Mouse (Mus musculus) MEL (cell line): Measurements from ENCODE around the gene Cdk5. TPM values are rescaled to one million over a fixed set of nuclear protein-coding genes. Genes with fewer than 3 reads are reported as not detected.

ENCODE experiments used
- DNase-seq: peaks from one replicate; pipeline ENCODE4 v3.0.0; 2011; ENCODE audit warnings: low read depth, low spot score
- H3K27ac ChIP-seq: 2 replicates; pipeline ENCODE4 v1.5.1; 2012; ENCODE audit warnings: low read depth, mild to moderate bottlenecking, control low read depth, low read length, moderate library complexity; ENCODE audit not compliant: control insufficient read depth
- H3K27me3 ChIP-seq, 2 experiments: fragments of 150-350 bp in 1 of 2; sonication (generic) in 1 of 2; 2 replicates each; pipeline ENCODE4 v1.6.1; 2012; ENCODE audit warnings: low read length in 2 of 2, mild to moderate bottlenecking in 2 of 2, improper control_type of control experiment in 1 of 2, moderate library complexity in 1 of 2; ENCODE audit not compliant: insufficient read depth in 2 of 2, control insufficient read depth in 1 of 2
- H3K36me3 ChIP-seq, 2 experiments: 2 replicates each; pipeline ENCODE4 v1.6.1; 2012 to 2014; ENCODE audit warnings: low read length in 2 of 2, improper control_type of control experiment in 1 of 2, inconsistent platforms in 1 of 2, mild to moderate bottlenecking in 1 of 2; ENCODE audit not compliant: insufficient read depth in 2 of 2, control insufficient read depth in 1 of 2
- H3K4me1 ChIP-seq, 2 experiments: fragments of 150-350 bp in 1 of 2; sonication (generic) in 1 of 2; 2 replicates each; pipeline ENCODE4 v1.6.1; 2012; ENCODE audit warnings: low read length in 2 of 2, improper control_type of control experiment in 1 of 2, mild to moderate bottlenecking in 1 of 2; ENCODE audit not compliant: insufficient read depth in 2 of 2, control insufficient read depth in 1 of 2
- H3K4me3 ChIP-seq, 2 experiments: fragments of 150-350 bp in 1 of 2; sonication (generic) in 1 of 2; 2 replicates each; pipeline ENCODE4 v1.5.1; 2012; ENCODE audit warnings: low read depth in 2 of 2, low read length in 2 of 2, mild to moderate bottlenecking in 2 of 2, moderate library complexity in 2 of 2, control low read depth in 1 of 2, improper control_type of control experiment in 1 of 2; ENCODE audit not compliant: control insufficient read depth in 1 of 2, insufficient read depth in 1 of 2
- H3K79me2 ChIP-seq: 2 replicates; pipeline ENCODE4 v1.6.1; 2012; ENCODE audit warnings: mild to moderate bottlenecking, low read length, moderate library complexity; ENCODE audit not compliant: control insufficient read depth, poor library complexity, insufficient read depth
- H3K9ac ChIP-seq: 2 replicates; pipeline ENCODE4 v1.6.1; 2012; ENCODE audit warnings: low read depth, mild to moderate bottlenecking, control low read depth, low read length, moderate library complexity; ENCODE audit not compliant: control insufficient read depth, poor library complexity, severe bottlenecking
- H3K9me3 ChIP-seq: fragments of 150-350 bp; sonication (generic); replicated peaks from 2 replicates; pipeline ENCODE4 v1.6.1; 2012; ENCODE audit warnings: mild to moderate bottlenecking, low read length, improper control_type of control experiment, moderate library complexity; ENCODE audit not compliant: insufficient read depth
- BHLHE40 ChIP-seq: IDR thresholded peaks from 2 replicates; pipeline ENCODE4 v1.6.1; 2012; ENCODE audit warnings: low read depth, mild to moderate bottlenecking, inconsistent platforms, low read length, improper control_type of control experiment, borderline replicate concordance
- CHD2 ChIP-seq: IDR thresholded peaks from 2 replicates; pipeline ENCODE4 v1.6.1; 2011; ENCODE audit warnings: low read length, improper control_type of control experiment
- ELF1 ChIP-seq: IDR thresholded peaks from 2 replicates; pipeline ENCODE4 v1.6.1; 2014; ENCODE audit warnings: low read depth, mild to moderate bottlenecking, inconsistent platforms, low read length, improper control_type of control experiment, moderate library complexity
- ETS1 ChIP-seq: IDR thresholded peaks from 2 replicates; pipeline ENCODE4 v1.6.1; 2012; ENCODE audit warnings: low read depth, mild to moderate bottlenecking, inconsistent platforms, low read length, improper control_type of control experiment, moderate library complexity
- GABPA ChIP-seq: IDR thresholded peaks from 2 replicates; pipeline ENCODE4 v1.6.1; 2012; ENCODE audit warnings: low read depth, mild to moderate bottlenecking, inconsistent platforms, low read length, improper control_type of control experiment, moderate library complexity
- GATA1 ChIP-seq: IDR thresholded peaks from 2 replicates; pipeline ENCODE4 v1.6.1; 2011; ENCODE audit warnings: low read depth, low read length, improper control_type of control experiment
- HCFC1 ChIP-seq: IDR thresholded peaks from 2 replicates; pipeline ENCODE4 v1.6.1; 2012; ENCODE audit warnings: low read depth, mild to moderate bottlenecking, inconsistent platforms, low read length, improper control_type of control experiment, moderate library complexity
- JUND ChIP-seq: IDR thresholded peaks from 2 replicates; pipeline ENCODE4 v1.6.1; 2011; ENCODE audit warnings: low read depth, mild to moderate bottlenecking, improper control_type of control experiment, low read length
- MAFK ChIP-seq: IDR thresholded peaks from 2 replicates; pipeline ENCODE4 v1.6.1; 2011; ENCODE audit warnings: low read depth, mild to moderate bottlenecking, low read length, improper control_type of control experiment, borderline replicate concordance
- MAX ChIP-seq: IDR thresholded peaks from 2 replicates; pipeline ENCODE4 v1.6.1; 2011; ENCODE audit warnings: low read length, improper control_type of control experiment
- MAZ ChIP-seq: IDR thresholded peaks from 2 replicates; pipeline ENCODE4 v1.6.1; 2012; ENCODE audit warnings: low read depth, mild to moderate bottlenecking, inconsistent platforms, low read length, improper control_type of control experiment
- MEF2A ChIP-seq: IDR thresholded peaks from 2 replicates; pipeline ENCODE4 v1.6.1; 2014; ENCODE audit warnings: low read depth, mild to moderate bottlenecking, inconsistent platforms, low read length, improper control_type of control experiment; ENCODE audit not compliant: poor library complexity, insufficient replicate concordance, severe bottlenecking; ENCODE audit errors: extremely low read depth
- MXI1 ChIP-seq: IDR thresholded peaks from 2 replicates; pipeline ENCODE4 v1.6.1; 2011; ENCODE audit warnings: mild to moderate bottlenecking, low read depth, low read length, improper control_type of control experiment
- MYB ChIP-seq: IDR thresholded peaks from 2 replicates; pipeline ENCODE4 v1.6.1; 2011; ENCODE audit warnings: mild to moderate bottlenecking, low read depth, low read length, improper control_type of control experiment
- MYC ChIP-seq: IDR thresholded peaks from 2 replicates; pipeline ENCODE4 v1.6.1; 2011; ENCODE audit warnings: low read depth, mild to moderate bottlenecking, low read length, improper control_type of control experiment, moderate library complexity
- POLR2A ChIP-seq, 2 experiments: IDR thresholded peaks; 2 replicates each; pipeline ENCODE4 v1.6.1; 2011 to 2012; ENCODE audit warnings: low read length in 2 of 2, mild to moderate bottlenecking in 2 of 2, control low read depth in 1 of 2, improper control_type of control experiment in 1 of 2, low read depth in 1 of 2, moderate library complexity in 1 of 2; ENCODE audit not compliant: control insufficient read depth in 1 of 2, insufficient read depth in 1 of 2, poor library complexity in 1 of 2
- POLR2AphosphoS5 ChIP-seq: IDR thresholded peaks from 2 replicates; pipeline ENCODE4 v1.6.1; 2012; ENCODE audit warnings: low read depth, borderline replicate concordance, mild to moderate bottlenecking, inconsistent platforms, low read length, moderate library complexity, mixed read lengths
- SMC3 ChIP-seq: IDR thresholded peaks from 2 replicates; pipeline ENCODE4 v1.6.1; 2011; ENCODE audit warnings: low read depth, low read length, improper control_type of control experiment
- TAL1 ChIP-seq: IDR thresholded peaks from 2 replicates; pipeline ENCODE4 v1.6.1; 2012; ENCODE audit warnings: mild to moderate bottlenecking, inconsistent platforms, low read length, moderate library complexity, mixed read lengths
- TBP ChIP-seq: IDR thresholded peaks from 2 replicates; pipeline ENCODE4 v1.8.0; 2011; ENCODE audit warnings: low read depth, low read length, improper control_type of control experiment
- USF1 ChIP-seq: IDR thresholded peaks from 2 replicates; pipeline ENCODE4 v1.6.1; 2014; ENCODE audit warnings: low read depth, mild to moderate bottlenecking, inconsistent platforms, low read length, improper control_type of control experiment, moderate library complexity
- ZMIZ1 ChIP-seq: IDR thresholded peaks from 2 replicates; pipeline ENCODE4 v1.6.1; 2012; ENCODE audit warnings: low read depth, mild to moderate bottlenecking, inconsistent platforms, low read length, improper control_type of control experiment, moderate library complexity
- polyA plus RNA-seq, 2 experiments: library from polyadenylated mRNA; stranded (reverse) in 1 of 2; unstranded in 1 of 2; fragments of >175 nt in 1 of 2; fragments of >200 nt in 1 of 2; gene quantifications; 2 replicates each; pipeline versions ENCODE4 v1.2.1 to v1.2.4; 2012; ENCODE audit warnings: low replicate concordance in 2 of 2, low read depth in 1 of 2; ENCODE audit not compliant: insufficient read length in 2 of 2, insufficient read depth in 1 of 2, missing spikeins in 1 of 2
- total RNA-seq: library from RNA; depleted of rRNA; stranded (reverse); fragments of 300-350 nt; gene quantifications from 2 replicates; pipeline ENCODE4 v1.2.3, GENCODE M21; 2012

The Cdk5 gene
- total and polyA plus RNA-seq, 3 experiments = 24.8 to 82.6 TPM; not detected in 1

DNA sequence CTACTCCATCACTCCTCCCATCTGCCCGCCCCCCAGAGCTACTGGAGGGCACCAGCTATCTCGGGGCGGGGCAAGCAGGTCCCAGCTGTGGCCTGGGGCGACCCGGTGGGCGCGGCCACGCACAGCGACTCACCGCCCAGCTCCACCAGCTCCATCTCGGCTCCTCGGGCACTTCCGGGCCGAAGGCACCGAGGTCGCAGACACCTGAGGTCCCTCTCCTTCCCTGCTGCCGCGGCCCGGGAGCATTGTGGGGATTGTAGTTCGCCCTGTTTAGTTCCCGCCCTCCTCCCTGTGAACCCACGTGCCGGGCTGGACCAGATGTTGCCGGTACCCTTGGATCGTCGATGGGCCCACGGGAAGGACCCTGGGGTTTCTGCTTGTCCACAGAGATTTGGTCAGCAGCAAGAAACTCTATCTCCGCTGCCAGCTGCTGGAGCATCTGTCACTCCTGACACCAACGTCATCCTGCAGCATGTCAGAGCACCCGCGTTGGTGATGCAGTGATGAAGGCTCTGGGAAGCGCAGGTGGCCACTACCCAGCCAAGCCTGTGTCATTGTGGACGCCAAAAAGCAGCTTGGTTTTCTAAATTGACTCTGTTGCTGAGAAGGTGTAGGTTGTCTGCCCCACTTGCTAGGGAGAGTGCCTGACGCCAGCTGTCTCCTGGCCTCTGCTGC, 24.4 kb upstream of the Cdk5 start, which contains the start of gene Tmub1 (continued):
- TF ChIP-seq CHD2 (no peak), TBP (peak; percentile 65; the same call in 1 of the 2 replicates), POLR2A (IDR thresholded peaks at IDR 0.05; ENCODE audit: control insufficient read depth in 1 of 2, insufficient read depth in 1 of 2, low read depth in 1 of 2, low read length in 2 of 2, poor library complexity in 1 of 2) (peak; percentile 38 to 76), MAX (peak; percentile 93), ELF1 (peak; percentile 98), USF1 (peak; percentile 86), MEF2A (no peak), JUND (no peak), HCFC1 (peak; percentile 99), BHLHE40 (peak; percentile 82; the same call in 1 of the 2 replicates), MAZ (peak; percentile 44; the same call in 1 of the 2 replicates), GABPA (no peak)

DNA sequence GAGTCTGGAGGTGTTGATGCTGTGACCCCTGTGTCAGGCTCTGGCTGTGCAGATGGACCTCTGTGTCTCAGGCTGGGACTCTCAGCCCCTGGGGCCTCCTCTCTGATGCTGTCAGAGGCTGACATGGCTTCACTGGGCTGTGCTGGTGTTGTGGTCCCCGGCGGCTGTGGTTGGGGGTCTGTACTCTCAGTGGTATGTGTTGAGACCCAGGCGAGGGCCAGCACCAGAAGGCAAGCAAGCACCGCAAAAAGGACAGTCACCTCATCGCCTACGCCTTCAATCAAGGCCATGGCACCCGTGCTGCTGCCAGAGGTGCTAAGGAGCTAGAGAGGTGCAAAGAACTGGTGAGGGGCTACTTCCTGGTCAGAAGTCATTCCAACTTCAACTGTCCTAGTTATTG, 23.3 kb upstream of the Cdk5 start:
- H3K9me3 ChIP-seq = no peaks in the 10 kb centered on the region
- peaks cover 16% of the 10 kb centered on the region for H3K79me2 ChIP-seq
- TF ChIP-seq MAFK (no peak), SMC3 (no peak), ZMIZ1 (no peak), USF1 (no peak), MYB (no peak), GATA1 (no peak), MXI1 (no peak), MYC (no peak), POLR2AphosphoS5 (no peak), ETS1 (no peak), TAL1 (no peak)
- no peak for DNase-seq
- H3K27ac ChIP-seq = no peak overlapping the region
- peaks cover 0 to 24% of the 10 kb centered on the region in 2 experiments; a peak in 3 of 4 replicates for H3K36me3 ChIP-seq
- H3K4me1 ChIP-seq = peaks cover 6 to 18% of the 10 kb centered on the region in 2 experiments
- H3K9ac ChIP-seq = no peak overlapping the region
- H3K4me3 ChIP-seq = peak overlapping the region in 1 of 2 experiments; percentile 66; a peak in 2 of 4 replicates
- no peaks in the 10 kb centered on the region for H3K27me3 ChIP-seq
